Comparison of ENCODE assay signal across 9 mouse cellular contexts in genomic region chr3:95161041-95161551, GRCm38 (mm10). TPM values are rescaled to one million over a fixed set of nuclear protein-coding genes. Genes with fewer than 3 reads are reported as not detected.
DNase-seq lines count a peak whose midpoint lies in the region; ATAC-seq and TF ChIP-seq lines count a peak whose summit lies in the region.
"Had no signal": no experiment of that assay in that cellular context is flagged by ENCODE, and none has a peak within 500 bp of the region (broad histone marks: within the 10 kb centered on the region; RNA-seq: fewer than 3 reads in every experiment).

No protein-coding gene starts in this region.

- no peak for TF ChIP-seq CTCF in layer of hippocampus, adult 2 months (conservative IDR thresholded peaks at IDR 0.05)

- H3K9me3 ChIP-seq in forebrain, embryonic 14.5 days (replicated peaks; ENCODE audit: control insufficient read depth, low read length), result no peaks in the 10 kb centered on the region
- H3K9me3 ChIP-seq in limb, embryonic 10.5 days (replicated peaks), result no peaks in the 10 kb centered on the region
- H3K9me3 ChIP-seq in neural tube, embryonic 11.5 days (ENCODE audit: control insufficient read depth, low read length), result no peaks in the 10 kb centered on the region

- H3K27ac ChIP-seq in layer of hippocampus, adult 2 months, result peak overlapping the region; percentile 77
- peak overlapping the region; percentile 72; the same call in 1 of the 2 replicates for H3K27ac ChIP-seq in forebrain, embryonic 14.5 days (ENCODE audit: low read depth, low read length)
- H3K27ac ChIP-seq in limb, embryonic 10.5 days, result peak overlapping the region; percentile 82
- 0 out of 2 replicates have a peak overlapping the region, but pooled peaks have one; percentile 29 for H3K27ac ChIP-seq in neural tube, embryonic 11.5 days (ENCODE audit: low read depth, low read length)

- peaks cover 24% of the 10 kb centered on the region for H3K4me1 ChIP-seq in forebrain, embryonic 14.5 days (ENCODE audit: control insufficient read depth, insufficient read depth, low read length)
- peaks cover 43% of the 10 kb centered on the region for H3K4me1 ChIP-seq in limb, embryonic 10.5 days
- H3K4me1 ChIP-seq in neural tube, embryonic 11.5 days (ENCODE audit: control insufficient read depth, insufficient read depth, low read length), result peaks cover 24% of the 10 kb centered on the region

- peaks cover 18% of the 10 kb centered on the region for H3K36me3 ChIP-seq in forebrain, embryonic 14.5 days (ENCODE audit: control insufficient read depth, insufficient read depth, low read length)
- peaks cover 37% of the 10 kb centered on the region for H3K36me3 ChIP-seq in limb, embryonic 10.5 days
- no peaks in the 10 kb centered on the region for H3K36me3 ChIP-seq in neural tube, embryonic 11.5 days (ENCODE audit: control insufficient read depth, insufficient read depth, low read length)

- H3K4me2 ChIP-seq in forebrain, embryonic 14.5 days (ENCODE audit: low read length), result peak overlapping the region; percentile 77
- H3K4me2 ChIP-seq in neural tube, embryonic 11.5 days (ENCODE audit: low read depth), result peak overlapping the region; percentile 66

- under 1% methylated on average over 29 of the region's 30 CpGs for WGBS in forebrain, embryonic 14.5 days
- under 1% methylated on average over 30 of the region's 30 CpGs for WGBS in limb, embryonic 10.5 days
- WGBS in neural tube, embryonic 11.5 days, result 1% methylated on average over 30 of the region's 30 CpGs

- peak overlapping the region; percentile 60 for H3K4me3 ChIP-seq in layer of hippocampus, adult 2 months
- peak overlapping the region; percentile 85 for H3K4me3 ChIP-seq in forebrain, embryonic 14.5 days (ENCODE audit: low read depth, low read length)
- peak overlapping the region; percentile 73 for H3K4me3 ChIP-seq in limb, embryonic 10.5 days
- H3K4me3 ChIP-seq in neural tube, embryonic 11.5 days (ENCODE audit: low read depth, low read length), result peak overlapping the region; percentile 86

- no peaks in the 10 kb centered on the region for H3K27me3 ChIP-seq in forebrain, embryonic 14.5 days (replicated peaks; ENCODE audit: control insufficient read depth, insufficient read depth, low read length)
- H3K27me3 ChIP-seq in limb, embryonic 10.5 days (ENCODE audit: low read depth, poor library complexity, severe bottlenecking), result peaks cover 25% of the 10 kb centered on the region
- H3K27me3 ChIP-seq in neural tube, embryonic 11.5 days (ENCODE audit: control insufficient read depth, insufficient read depth, low read length), result no peaks in the 10 kb centered on the region

- peak overlapping the region; percentile 90 for H3K9ac ChIP-seq in forebrain, embryonic 14.5 days (ENCODE audit: low read length)
- peak overlapping the region; percentile 87 for H3K9ac ChIP-seq in neural tube, embryonic 11.5 days (ENCODE audit: low read length)

- ATAC-seq in cerebellum, adult (ENCODE audit: insufficient number of reproducible peaks, low FRiP score, low TSS enrichment), result 0 out of 2 replicates have a peak, but pooled peaks have one; percentile 1
- ATAC-seq in forebrain, embryonic 14.5 days, result peak; percentile 12
- peak; percentile 22 for ATAC-seq in neural tube, embryonic 11.5 days (ENCODE audit: insufficient read depth, low FRiP score, low TSS enrichment)

- DNase-seq in layer of hippocampus, adult 2 months (ENCODE audit: low spot score in 2 of 2), result no peak
- no peak for DNase-seq in layer of hippocampus, adult 8-10 months (ENCODE audit: low spot score in 2 of 2)
- peak; percentile 51 for DNase-seq in forebrain, embryonic 14.5 days (ENCODE audit: low spot score)
- peak; percentile 64 for DNase-seq in limb, embryonic 10.5 days (ENCODE audit: low spot score)
- peak; percentile 51 for DNase-seq in neural tube, embryonic 11.5 days (ENCODE audit: low spot score)
- no peak for DNase-seq in B cell, adult 2 months
- DNase-seq in urinary bladder, adult 18-20 months (ENCODE audit: low spot score in 2 of 2), result no peak

RNA-seq across cellular contexts. Expression of gene Sema6c, which starts 0.8 kb away (rescaled TPM):
- 10 to 100 TPM; 33.9 to 46.6 TPM for total RNA-seq in layer of hippocampus, adult 2 months (2021)
- total RNA-seq in layer of hippocampus, adult 8-10 months (2022), result 10 to 100 TPM; 27.1 to 36.4 (median 30.9) TPM
- polyA plus RNA-seq in forebrain, embryonic 14.5 days (2014; fragmentation: Nextera tagmentation; extraction: Ambion mirVana), result 22.8 and 25.2 TPM in 2 replicates
- 8.9 and 15.8 TPM in 2 replicates for polyA plus RNA-seq in limb, embryonic 10.5 days (2016; fragmentation: Nextera tagmentation; extraction: Ambion mirVana)
- polyA plus RNA-seq in neural tube, embryonic 11.5 days (2014; fragmentation: Nextera tagmentation; extraction: Ambion mirVana), result 22.5 and 24.4 TPM in 2 replicates
- total RNA-seq: neutrophil, adult 5-6 weeks had no signal

RNA-seq across cellular contexts. Expression of gene Tnfaip8l2, which starts 18.9 kb away (rescaled TPM):
- 1 to 10 TPM; 2.5 to 2.7 TPM for total RNA-seq in layer of hippocampus, adult 2 months (2021)
- 10 to 100 TPM in 1 of 4 experiments, 1 to 10 TPM in 3; 1.7 to 11.1 (median 5.4) TPM for total RNA-seq in layer of hippocampus, adult 8-10 months (2022)
- 2.6 and 2.9 TPM in 2 replicates for polyA plus RNA-seq in forebrain, embryonic 14.5 days (2014; fragmentation: Nextera tagmentation; extraction: Ambion mirVana)
- polyA plus RNA-seq in limb, embryonic 10.5 days (2016; fragmentation: Nextera tagmentation; extraction: Ambion mirVana), result 0.35 and 1.9 TPM in 2 replicates
- polyA plus RNA-seq in neural tube, embryonic 11.5 days (2014; fragmentation: Nextera tagmentation; extraction: Ambion mirVana), result 1.4 and 1.5 TPM in 2 replicates

RNA-seq across cellular contexts. Expression of gene Lysmd1, which starts 27.2 kb away (rescaled TPM):
- 10 to 100 TPM; 16.4 to 16.7 TPM for total RNA-seq in layer of hippocampus, adult 2 months (2021)
- 10 to 100 TPM; 12.5 to 17.7 (median 13.4) TPM for total RNA-seq in layer of hippocampus, adult 8-10 months (2022)
- polyA plus RNA-seq in forebrain, embryonic 14.5 days (2014; fragmentation: Nextera tagmentation; extraction: Ambion mirVana), result 31.4 and 31.8 TPM in 2 replicates
- 12.6 and 16.2 TPM in 2 replicates for polyA plus RNA-seq in limb, embryonic 10.5 days (2016; fragmentation: Nextera tagmentation; extraction: Ambion mirVana)
- 15.5 and 17.9 TPM in 2 replicates for polyA plus RNA-seq in neural tube, embryonic 11.5 days (2014; fragmentation: Nextera tagmentation; extraction: Ambion mirVana)

RNA-seq across cellular contexts. Expression of gene Scnm1, which starts 27.3 kb away (rescaled TPM):
- 10 to 100 TPM; 50.4 to 57.5 TPM for total RNA-seq in layer of hippocampus, adult 2 months (2021)
- total RNA-seq in layer of hippocampus, adult 8-10 months (2022), result 10 to 100 TPM; 51.4 to 57.8 (median 54.9) TPM
- polyA plus RNA-seq in forebrain, embryonic 14.5 days (2014; fragmentation: Nextera tagmentation; extraction: Ambion mirVana), result 99.6 and 107 TPM in 2 replicates
- 74.1 and 79.7 TPM in 2 replicates for polyA plus RNA-seq in limb, embryonic 10.5 days (2016; fragmentation: Nextera tagmentation; extraction: Ambion mirVana)
- 85.0 and 89.6 TPM in 2 replicates for polyA plus RNA-seq in neural tube, embryonic 11.5 days (2014; fragmentation: Nextera tagmentation; extraction: Ambion mirVana)

RNA-seq across cellular contexts. Expression of gene Tmod4, which starts 36.8 kb away (rescaled TPM):
- under 1 TPM in 1 of 2 experiments, not detected in 1; 0.71 TPM for total RNA-seq in layer of hippocampus, adult 2 months (2021)
- under 1 TPM in 2 of 4 experiments, not detected in 2; 0.55 to 0.81 TPM for total RNA-seq in layer of hippocampus, adult 8-10 months (2022)
- polyA plus RNA-seq in forebrain, embryonic 14.5 days (2014; fragmentation: Nextera tagmentation; extraction: Ambion mirVana), result 0.55 and 0.83 TPM in 2 replicates
- 1.2 and 1.4 TPM in 2 replicates for polyA plus RNA-seq in limb, embryonic 10.5 days (2016; fragmentation: Nextera tagmentation; extraction: Ambion mirVana)
- polyA plus RNA-seq in neural tube, embryonic 11.5 days (2014; fragmentation: Nextera tagmentation; extraction: Ambion mirVana), result 0.57 and 1.0 TPM in 2 replicates

Comparison
In these comparisons a context has a peak if more than half of its experiments do, and no peak if none do; other contexts are left out.
1. DNase-seq: peak in forebrain, embryonic 14.5 days (single experiment), limb, embryonic 10.5 days (single experiment) and neural tube, embryonic 11.5 days (single experiment); none in layer of hippocampus, adult 2 months (0 of 2), layer of hippocampus, adult 8-10 months (0 of 2), B cell, adult 2 months (0 of 2) and urinary bladder, adult 18-20 months (0 of 2).
2. H3K27ac ChIP-seq: peak in every context shown above with its lines; median percentile 82 in limb, embryonic 10.5 days; 77 in layer of hippocampus, adult 2 months; 72 in forebrain, embryonic 14.5 days; 29 in neural tube, embryonic 11.5 days.
3. Peak in every context shown above with its lines, with median percentiles within 50 percentile points of each other: H3K4me3 ChIP-seq and ATAC-seq.